Mouse (Mus musculus): Measurements from ENCODE around the gene Arhgap42. TPM values are rescaled to one million over a fixed set of nuclear protein-coding genes. Genes with fewer than 3 reads are reported as not detected.

The Arhgap42 gene
- 1 to 10 TPM; 6.5 to 7.1 TPM for total RNA-seq (2021)
- long read RNA-seq, experiment 1, partial matches to known transcripts = 0 of 2 reads
- long read RNA-seq, experiment 1, other reads (novel, unspliced or antisense) = 2 of 2 reads
- long read RNA-seq, experiment 2, partial matches to known transcripts = 0 of 2 reads
- long read RNA-seq, experiment 2, other reads (novel, unspliced or antisense) = 2 of 2 reads

DNA sequence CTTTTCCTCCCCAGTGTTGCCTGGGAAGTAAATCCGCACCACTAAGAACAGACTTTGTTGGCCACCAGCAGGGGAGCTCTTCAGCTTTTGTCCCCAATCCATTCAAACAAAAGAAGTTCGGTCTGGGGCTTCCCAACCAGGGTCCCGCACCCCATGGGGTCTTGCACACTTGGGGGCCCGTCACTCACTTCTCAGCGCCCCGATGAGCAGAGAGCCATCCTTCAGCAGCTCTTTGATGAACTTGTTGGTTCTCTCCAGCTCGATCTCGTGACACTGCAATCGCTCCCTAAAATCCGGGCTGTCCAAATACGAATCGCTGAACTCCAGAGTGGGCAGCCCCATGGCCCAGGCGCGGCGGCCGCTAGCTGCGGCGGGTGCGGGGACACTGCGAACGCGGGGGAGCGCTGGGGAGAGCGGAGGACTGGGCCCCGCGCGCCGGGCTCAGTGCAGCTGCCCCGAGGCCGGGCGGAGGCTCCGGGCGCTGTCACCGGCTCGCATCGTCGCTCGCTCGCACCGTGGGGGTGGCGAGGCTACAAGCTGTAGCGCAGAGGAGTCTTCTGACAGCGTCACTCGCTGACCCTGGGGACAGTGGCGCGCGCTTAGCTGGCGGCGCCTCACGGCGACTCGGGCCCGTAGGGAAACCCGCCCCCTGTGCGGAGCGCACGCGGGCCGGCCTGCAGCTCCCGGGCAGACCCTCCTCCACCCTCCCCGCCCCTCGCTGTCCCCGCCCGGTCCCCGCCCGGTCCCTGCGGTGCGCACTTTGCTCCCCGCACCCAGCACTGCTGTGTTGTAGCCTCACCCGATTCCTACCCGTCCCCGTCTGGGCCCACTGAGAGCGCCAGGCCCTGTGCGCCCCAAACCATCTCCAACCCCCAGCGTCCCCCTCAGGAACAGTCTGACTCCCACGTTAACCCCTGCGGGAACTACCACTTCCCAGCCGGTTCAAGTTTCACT lies at the start of gene Arhgap42:
Arhgap42 (minus strand) TSS at position 664 of the 954 bp plus-strand sequence.
- DNase-seq = peak; percentile 70
- intact Hi-C loops (cut with DNase I; ENCODE audit: low total_unique reads) = no loop called here

DNA sequence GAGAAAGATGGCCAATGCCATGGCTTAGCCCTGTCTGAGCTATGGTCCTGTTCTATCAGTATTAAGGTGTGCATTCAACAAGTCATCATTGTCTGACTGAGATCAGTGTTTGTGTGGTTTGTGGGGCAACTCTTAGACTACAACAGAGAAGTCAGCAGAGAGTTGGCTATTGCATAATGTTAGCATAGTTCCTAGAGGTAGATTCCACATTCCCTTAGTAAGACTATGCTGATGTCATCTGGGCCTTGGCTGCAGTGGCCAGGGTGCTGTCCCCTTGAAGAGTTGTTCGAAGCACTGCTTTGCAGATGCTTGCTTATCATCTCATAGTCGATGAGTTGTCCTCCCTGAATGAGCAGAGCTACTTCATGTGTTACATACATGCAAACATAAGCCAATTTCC lies 49.2 kb upstream of the Arhgap42 start:
- intact Hi-C loops (cut with DNase I; ENCODE audit: low total_unique reads) = no loop called here
- DNase-seq = no peak

DNA sequence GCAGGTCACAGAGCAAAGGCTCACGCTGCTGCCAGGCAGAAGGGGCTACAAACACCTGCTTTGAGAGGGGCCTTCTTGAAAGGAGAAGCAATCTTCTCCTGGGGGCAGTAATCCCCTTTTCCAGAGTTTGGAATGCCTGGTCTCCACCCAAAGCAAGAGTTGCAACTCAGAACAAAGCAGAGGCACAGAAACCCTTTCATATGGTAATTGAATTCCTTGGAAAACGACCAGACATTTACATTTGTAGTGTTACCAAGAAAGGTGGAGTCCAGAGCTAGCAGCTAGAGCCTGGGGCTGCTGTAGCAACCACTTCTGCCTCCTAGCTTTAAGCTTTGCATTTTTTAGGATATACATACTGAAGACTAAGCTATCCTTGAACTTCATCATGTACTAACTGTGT lies 30.4 kb upstream of the Arhgap42 start:
- intact Hi-C loops (cut with DNase I; ENCODE audit: low total_unique reads) = no loop called here
- no peak for DNase-seq

DNA sequence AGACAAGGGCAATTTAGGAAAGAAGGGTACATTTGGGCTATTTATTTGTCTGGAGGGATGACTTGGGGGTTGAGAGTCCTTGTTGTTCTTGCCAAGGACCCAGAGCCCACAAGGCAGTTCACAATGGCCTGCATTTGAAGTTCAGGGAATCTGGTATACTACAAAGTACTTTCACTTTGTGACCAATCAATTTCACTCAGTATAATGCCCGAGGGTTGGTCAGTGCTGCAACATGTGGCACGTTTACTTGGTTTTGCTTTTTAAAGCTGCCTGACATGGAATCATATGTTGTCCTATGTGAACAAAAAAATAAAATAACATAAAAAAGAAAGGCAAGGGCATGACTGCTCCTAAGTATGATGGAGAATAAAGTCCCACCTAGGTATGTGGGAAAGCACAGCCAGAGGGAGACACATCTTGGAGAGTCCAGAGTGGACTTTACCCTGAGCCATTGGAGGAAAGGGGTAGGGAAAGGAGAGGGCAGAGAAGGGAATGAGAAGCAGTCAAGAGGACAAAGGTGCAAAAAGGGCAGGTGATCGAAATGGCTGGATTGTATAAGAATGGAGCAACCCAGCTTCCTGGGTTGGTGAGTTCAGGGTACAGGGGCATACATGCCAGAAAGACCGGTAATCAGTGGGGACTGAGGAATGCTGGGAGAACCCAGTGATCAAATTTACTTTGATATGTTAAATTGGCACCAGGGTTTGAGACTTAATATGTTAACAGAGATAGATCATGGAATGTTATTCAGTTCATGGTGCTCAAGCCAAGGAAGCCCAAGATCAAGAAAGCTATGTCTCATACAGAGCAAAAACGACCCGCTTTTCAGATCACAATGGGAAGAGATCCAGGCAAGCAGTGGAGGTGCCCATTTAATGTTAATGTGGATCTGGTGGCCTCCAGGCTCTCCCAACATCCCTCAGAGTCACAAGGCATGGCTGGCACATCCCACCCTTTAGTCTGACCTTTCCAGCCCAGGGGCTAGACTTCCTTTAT lies 29.0 kb upstream of the Arhgap42 start:
- intact Hi-C loops (cut with DNase I; ENCODE audit: low total_unique reads) = no loop called here
- DNase-seq = no peak

DNA sequence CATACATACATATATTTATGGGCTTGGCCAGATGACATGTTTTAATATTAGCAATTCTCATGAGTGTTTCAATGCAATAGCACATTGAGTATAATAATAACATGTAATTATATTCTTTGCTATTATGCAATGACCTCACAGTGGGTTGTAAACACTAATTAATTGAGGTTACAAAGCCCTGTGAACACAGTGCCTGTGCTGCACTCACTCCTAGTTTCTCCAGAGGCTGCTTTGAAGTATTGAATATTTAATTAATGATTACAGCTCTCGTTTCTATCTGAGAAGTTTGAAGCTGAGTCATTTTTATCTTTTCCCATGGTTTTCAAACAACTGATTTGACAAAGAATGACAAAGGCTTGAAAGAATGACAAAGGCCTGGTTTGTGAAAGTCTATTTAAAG lies 24.6 kb upstream of the Arhgap42 start:
- intact Hi-C loops (cut with DNase I; ENCODE audit: low total_unique reads) = no loop called here

DNA sequence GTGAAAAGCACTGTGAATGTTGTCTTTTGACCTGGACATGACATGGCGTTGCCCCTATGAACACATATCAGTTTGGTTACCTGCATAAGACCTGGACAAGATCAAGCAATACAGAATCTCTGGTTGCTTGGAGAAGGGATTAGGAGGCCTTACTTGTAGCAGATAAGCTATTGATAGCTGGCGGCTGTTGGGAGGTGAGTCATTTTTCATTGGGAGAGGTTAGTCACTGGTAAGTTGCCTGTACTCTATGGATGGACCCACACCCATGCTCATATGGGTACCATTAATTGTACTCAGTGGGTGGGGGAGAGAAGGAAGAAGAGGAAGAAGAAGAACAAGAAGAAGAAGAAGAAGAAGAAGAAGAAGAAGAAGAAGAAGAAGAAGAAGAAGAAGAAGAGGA lies 23.6 kb upstream of the Arhgap42 start:
- DNase-seq = no peak

More for the DNA sequence above, 24.6 kb upstream of the Arhgap42 start:
- DNase-seq = no peak

DNA sequence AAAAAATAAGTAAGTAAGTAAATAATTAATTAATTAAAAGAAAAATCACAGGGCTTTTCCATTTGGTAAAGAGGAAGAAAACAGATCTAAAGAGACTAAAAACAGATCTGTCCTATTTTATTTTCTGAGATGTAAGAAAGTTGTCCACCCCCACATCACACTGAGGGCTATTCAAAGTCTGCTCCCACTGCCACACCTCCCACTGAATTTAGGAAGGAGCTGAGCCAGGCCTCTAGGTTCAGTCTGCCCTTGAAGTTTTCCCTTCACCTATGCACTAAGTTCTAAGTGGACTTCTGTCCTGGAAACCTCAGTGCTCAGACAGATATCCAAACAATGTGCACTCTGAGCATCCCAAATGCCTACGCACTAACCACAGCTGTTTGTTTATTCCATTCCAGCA lies 15.9 kb upstream of the Arhgap42 start:
- no peak for DNase-seq
- intact Hi-C loops (cut with DNase I; ENCODE audit: low total_unique reads) = no loop called here

More for the DNA sequence above, 23.6 kb upstream of the Arhgap42 start:
- intact Hi-C loops (cut with DNase I; ENCODE audit: low total_unique reads) = no loop called here

DNA sequence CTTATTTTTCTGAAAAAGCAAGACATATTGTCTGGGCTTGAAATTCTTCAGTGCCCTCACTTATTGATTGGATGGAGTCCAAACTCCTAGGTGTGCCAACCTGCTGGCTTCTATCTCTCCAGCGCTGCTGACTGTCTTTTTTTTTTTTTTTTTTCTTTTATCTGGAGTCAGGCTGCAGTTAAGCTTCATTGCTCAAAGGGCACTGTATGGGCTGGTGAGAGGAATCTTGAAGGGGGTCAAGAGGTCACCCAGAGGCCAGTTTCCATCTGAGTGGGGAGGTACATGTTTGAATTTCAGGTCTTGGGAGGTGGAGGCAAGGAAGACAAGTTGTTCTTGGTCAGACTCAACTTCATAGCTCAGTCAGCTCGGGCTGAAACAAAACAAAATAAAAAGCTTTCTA lies 9.6 kb upstream of the Arhgap42 start:
- no peak for DNase-seq
- intact Hi-C loops (cut with DNase I; ENCODE audit: low total_unique reads) = no loop called here

DNA sequence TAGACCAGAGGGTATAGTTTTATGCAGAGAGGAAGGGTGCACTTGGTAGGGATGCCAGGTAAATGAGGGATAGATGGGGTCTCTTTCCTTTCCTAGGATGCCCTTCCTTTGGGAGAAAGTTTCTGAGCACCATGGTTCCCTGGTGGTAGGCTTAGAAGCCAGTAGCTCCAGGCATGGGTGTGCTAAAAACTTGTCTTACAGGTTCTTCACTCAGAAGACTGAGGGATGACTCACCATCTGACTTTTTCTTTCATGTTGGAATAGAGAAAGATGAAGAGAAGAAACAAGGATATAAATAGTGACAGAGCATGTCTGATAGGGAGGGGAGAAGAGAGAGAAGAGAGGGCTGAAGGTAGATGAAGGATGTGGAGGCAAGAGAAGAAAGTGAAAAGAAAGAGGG lies 7.1 kb upstream of the Arhgap42 start:
- intact Hi-C loops (cut with DNase I; ENCODE audit: low total_unique reads) = no loop called here

DNA sequence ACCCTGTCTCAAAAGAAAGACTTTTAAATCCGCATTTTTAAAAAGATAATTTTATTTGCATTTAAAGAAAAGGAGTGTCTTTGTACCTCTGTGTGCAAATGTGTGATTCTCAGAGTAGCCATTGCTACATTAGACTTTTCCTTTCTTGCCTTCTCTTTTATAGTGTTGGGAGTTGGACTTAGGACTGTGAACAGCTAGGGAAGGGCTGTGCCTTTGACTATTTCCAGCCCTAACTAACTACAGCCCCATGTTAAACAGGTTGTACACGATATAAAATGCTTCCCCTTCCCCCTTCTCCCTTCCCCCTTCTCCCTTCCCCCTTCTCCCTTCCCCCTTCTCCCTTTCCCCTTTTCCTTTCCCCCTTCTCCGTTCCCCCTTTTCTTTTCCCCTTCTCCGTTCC lies 4.9 kb upstream of the Arhgap42 start:
- intact Hi-C loops (cut with DNase I; ENCODE audit: low total_unique reads) = no loop called here
- DNase-seq = no peak

More for the DNA sequence above, 7.1 kb upstream of the Arhgap42 start:
- DNase-seq = no peak

DNA sequence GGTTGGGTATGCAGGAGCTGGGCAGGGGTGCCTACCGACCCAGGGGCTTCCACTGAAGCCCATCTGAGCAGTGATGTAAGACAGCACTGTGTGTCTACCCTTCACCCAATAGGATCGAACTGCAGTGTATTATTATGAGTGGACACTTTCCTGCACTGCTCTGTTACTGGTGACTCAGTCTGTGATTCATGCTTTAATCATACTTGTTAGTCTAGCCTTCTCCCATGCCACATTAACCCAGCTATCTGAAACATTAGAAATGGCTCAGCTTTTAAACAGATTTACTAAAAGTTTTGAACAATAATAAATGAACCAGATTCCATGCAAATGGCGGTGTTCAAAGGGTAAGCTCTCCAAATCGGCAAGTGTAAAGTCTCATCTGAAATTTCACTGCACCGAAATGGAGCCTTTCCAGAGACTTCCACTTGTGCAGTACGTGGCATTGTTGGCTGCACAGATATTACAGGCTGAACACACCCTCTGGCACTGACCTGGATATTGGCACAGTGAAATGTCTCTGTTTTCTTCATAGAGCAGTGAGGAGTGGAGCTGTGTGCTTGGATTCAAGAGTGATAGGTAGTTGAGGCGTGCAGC lies 2.4 kb upstream of the Arhgap42 start:
- DNase-seq = no peak
- intact Hi-C loops (cut with DNase I; ENCODE audit: low total_unique reads) = no loop called here

DNA sequence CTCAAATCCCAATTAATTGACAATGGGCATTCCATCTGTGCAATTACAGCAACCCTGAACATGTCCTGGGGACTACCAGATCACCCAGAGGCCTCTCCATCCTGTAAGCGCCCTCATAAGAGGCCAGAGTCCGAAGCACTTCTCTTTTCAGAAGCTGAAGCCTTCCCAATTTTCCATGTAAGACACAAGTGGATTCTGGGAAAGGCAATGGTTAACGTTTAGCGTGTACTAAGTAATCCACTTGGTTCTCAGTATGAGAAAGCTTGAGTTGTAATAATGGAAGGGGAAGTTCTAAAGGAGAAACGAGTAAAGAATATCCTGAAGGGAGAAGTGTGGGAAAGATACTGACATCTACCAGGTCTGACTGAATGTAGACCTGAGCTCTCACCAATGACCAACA lies 1.4 kb downstream of the Arhgap42 start:
- intact Hi-C loops (cut with DNase I; ENCODE audit: low total_unique reads) = no loop called here
- DNase-seq = no peak

DNA sequence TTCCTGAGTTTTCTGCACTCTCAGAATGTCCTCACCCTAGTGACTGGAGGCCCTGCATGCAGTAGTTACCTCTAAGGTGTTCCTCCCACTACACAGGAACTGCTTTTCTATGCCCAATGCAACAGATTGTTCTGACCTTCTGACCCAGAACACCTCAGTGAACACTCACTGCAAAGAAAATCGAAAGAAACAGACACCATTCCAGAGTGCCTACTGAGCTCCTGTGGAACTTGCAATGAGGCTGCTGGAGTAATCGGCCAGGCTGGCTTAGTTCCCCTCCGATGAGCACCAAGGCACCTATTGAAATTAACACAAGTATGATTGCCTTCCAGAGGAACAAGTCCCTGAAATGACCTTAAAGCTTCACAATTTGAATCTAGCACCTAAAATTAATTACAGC lies 9.2 kb downstream of the Arhgap42 start:
- intact Hi-C loops (cut with DNase I; ENCODE audit: low total_unique reads) = no loop called here
- no peak for DNase-seq

DNA sequence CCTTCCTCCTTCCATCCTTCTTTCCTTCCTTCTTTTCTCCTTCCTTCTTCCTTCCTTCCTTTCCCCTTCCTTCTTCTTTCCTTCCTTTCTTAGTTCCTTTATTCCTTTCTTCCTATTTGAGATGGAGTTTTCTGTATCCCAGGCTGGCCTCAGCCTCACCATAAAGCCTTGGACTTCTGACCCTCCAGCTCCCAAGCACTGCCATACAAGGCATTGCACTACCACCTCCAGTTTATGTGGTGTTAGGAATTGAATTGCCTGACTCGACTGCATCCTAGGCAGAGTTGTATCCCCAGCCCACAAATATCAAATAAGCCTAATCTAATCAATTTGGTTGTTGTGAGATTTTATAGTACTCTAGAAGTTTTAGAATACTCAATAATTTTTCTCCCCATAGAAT lies 14.1 kb downstream of the Arhgap42 start:
- DNase-seq = no peak
- intact Hi-C loops (cut with DNase I; ENCODE audit: low total_unique reads) = no loop called here

DNA sequence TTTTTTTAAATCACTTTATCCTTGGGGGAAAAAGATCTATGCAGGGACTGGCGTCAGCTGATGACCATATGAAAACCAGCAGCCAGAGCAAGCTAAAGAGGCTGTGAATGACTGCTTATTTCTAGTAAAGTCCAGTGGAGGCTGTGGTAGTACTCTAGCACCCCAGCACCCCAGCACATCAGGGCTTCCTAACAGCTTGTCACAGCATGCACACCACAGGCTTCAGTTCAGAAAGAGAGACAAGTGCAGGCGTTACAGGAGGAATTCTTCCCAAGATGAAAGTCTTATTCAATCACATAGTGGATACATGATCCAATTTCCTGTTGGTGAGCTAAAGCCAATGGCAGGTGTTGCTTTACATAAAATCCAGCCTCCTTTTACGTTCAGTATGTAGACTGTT lies 15.5 kb downstream of the Arhgap42 start:
- intact Hi-C loops (cut with DNase I; ENCODE audit: low total_unique reads) = no loop called here
- DNase-seq = no peak

DNA sequence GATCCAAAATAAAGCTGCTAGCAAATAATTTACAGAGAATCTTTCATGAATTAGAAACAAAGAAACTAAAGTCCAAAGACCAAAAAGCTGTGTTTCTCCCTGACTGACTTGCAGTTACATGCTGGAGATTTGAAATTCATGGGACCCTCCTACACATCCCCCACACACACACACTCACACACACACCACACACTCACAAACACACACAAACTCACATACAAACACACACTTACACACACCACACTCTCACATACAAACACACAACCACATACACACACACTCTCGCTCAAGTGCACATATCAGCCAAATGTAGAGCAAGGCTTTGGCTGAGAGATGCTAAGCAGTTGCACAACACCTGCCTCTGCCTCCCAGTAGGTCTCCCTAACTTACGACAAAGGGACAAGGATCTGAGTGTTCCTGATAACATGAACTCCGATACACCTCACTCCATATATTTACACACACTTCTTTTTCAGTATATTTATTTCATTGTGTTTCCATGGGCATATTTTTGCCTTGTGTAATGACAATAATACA lies 16.9 kb downstream of the Arhgap42 start:
- intact Hi-C loops (cut with DNase I; ENCODE audit: low total_unique reads) = no loop called here

DNA sequence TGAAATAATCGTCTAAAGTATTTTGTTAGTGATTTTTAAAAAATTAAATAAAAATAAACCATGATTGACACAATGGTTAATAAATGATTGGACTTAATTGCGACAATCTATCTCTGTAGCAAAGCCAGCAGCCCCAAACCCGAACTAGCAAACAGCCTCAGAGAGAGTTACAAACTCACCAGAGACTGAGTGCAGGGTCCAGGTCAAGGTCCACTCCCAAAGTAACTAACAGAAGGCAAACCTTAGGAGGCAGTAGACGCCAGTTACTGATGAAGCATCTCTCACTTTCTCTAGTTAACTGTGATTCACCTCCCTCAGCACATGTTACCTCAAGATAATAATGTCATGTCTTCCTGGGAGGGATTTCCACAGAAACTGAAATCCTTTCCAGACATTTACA lies 17.7 kb downstream of the Arhgap42 start:
- intact Hi-C loops (cut with DNase I; ENCODE audit: low total_unique reads) = no loop called here
- DNase-seq = no peak

More for the DNA sequence above, 16.9 kb downstream of the Arhgap42 start:
- DNase-seq = no peak

DNA sequence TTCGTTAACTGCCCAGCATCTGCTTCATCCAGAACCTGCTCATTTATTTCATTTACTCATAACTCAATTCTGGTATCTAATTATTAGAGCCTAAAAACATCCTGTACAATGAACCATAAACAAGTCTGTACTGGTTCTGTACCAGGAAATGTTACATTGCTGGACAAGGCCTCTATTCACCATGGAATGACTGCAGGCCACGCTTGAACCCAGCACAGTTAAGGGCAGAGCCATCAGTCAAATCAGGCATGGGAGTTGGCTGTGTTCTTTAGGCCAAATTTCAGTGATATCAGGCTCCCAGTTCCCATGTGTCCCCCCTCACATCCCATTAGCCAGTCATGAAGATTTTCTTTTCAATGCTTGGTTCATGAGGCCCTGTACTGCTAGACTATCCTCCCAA lies 20.6 kb downstream of the Arhgap42 start:
- intact Hi-C loops (cut with DNase I; ENCODE audit: low total_unique reads) = no loop called here

DNA sequence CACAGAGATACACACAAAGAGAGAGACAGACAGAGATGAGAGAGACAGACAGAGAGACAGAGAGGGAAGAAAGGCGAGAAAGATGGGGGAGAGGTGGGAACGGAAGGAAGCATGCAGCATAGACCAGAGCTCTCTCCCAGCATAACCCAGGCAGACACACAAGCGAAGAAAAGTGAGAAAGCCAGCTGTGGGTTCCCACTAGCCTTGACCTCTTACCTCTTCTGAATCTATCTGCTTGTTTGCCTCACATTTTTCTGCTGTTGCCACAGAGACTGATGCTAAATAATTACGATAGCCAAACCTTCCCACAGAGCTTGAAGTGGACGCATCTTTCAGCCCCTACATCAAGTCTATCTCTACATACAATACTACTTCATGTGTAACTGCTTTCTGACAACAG lies 24.1 kb downstream of the Arhgap42 start:
- intact Hi-C loops (cut with DNase I; ENCODE audit: low total_unique reads) = no loop called here
- DNase-seq = no peak

More for the DNA sequence above, 20.6 kb downstream of the Arhgap42 start:
- DNase-seq = no peak
